Mouse (Mus musculus) Patski (cell line): Measurements from ENCODE around the gene Trmt13. TPM values are rescaled to one million over a fixed set of nuclear protein-coding genes. Genes with fewer than 3 reads are reported as not detected.
A peak's percentile ranks its signal among the peaks of the same experiment; 100 is the strongest.
"Not testable (repeated sequence)": the region's sequence is repeated elsewhere in the genome, so short reads cannot be mapped to it uniquely, and the experiment has no call there.

Experiments used
- ATAC-seq: fragments of 100-300 bp; one replicate; pipeline ENCODE4 v1.8.0; 2021
- CTCF ChIA-PET: fragments of 350-600 bp; sonication (Branson Sonifier 250); formaldehyde crosslinking; loops from one replicate; lab custom pipeline; 2022; ENCODE audit warnings: inconsistent platforms; lab: Charles Lee
- POLR2A ChIA-PET: fragments of 350-600 bp; sonication (Branson Sonifier 250); formaldehyde crosslinking; loops from one replicate; lab custom pipeline; 2022; ENCODE audit warnings: antibody characterized with exemption, inconsistent platforms; lab: Charles Lee
- DNase-seq: peaks from one replicate; pipeline ENCODE4 v3.0.0-alpha.2; 2011; ENCODE audit warnings: low read depth, low spot score
- H3K27me3 ChIP-seq: fragments of 371-371 bp; one replicate; pipeline ENCODE4 v1.5.1; 2021
- CTCF ChIP-seq: fragments of 100-300 bp; IDR thresholded peaks from one replicate; pipeline ENCODE4 v1.5.1; 2021
- in situ Hi-C: fragments of 300-500 bp; cut with MboI; formaldehyde crosslinking; loops from 3 replicates; pipeline ENCODE4 v1.11.1; 2018; ENCODE audit warnings: low pct_unique_long_range_greater_than_20kb, mixed read lengths
- polyA plus RNA-seq: library from polyadenylated mRNA; unstranded; gene quantifications from one replicate; pipeline ENCODE4 v1.2.3, GENCODE M21; 2021

The Trmt13 gene
- polyA plus RNA-seq, 1 experiment from 2014 or later: 26.4 TPM

GRCm38 (mm10) chr3:116562408-116563094, 51.8 kb downstream of the Trmt13 start, which contains the start of gene Lrrc39:
Lrrc39 (plus strand) TSS chr3:116562973.
- no peak for TF ChIP-seq CTCF
- ATAC-seq (no peak), DNase-seq (no peak)
- no peaks in the 10 kb centered on the region for H3K27me3 ChIP-seq
- in situ Hi-C loops: no loop called here
- POLR2A ChIA-PET: interaction anchor here (0.5 to 1.3 kb wide), 2 partner anchors 11 to 222 kb away, joined by 3 read pairs; no protein-coding TSS in a partner anchor
- CTCF ChIA-PET: interaction anchor here (0.8 to 1.6 kb wide), 7 partner anchors 9 to 543 kb away, joined by 3 to 5 read pairs (median 4); no protein-coding TSS in a partner anchor

- CTCF ChIA-PET, H3K27me3 ChIP-seq, DNase-seq, POLR2A ChIA-PET, in situ Hi-C loops, ATAC-seq: not testable (repeated sequence)
Observed at GRCm38 (mm10) chr3:116561315-116561714, 53.1 kb downstream of the Trmt13 start.

GRCm38 (mm10) chr3:116551362-116551761, 63.0 kb downstream of the Trmt13 start:
- POLR2A ChIA-PET: interaction anchor here (1.4 kb wide), 1 partner anchor 11 kb away, joined by 3 read pairs; the partner anchor contains the start of gene Lrrc39
- H3K27me3 ChIP-seq: no peaks in the 10 kb centered on the region
- CTCF ChIA-PET: interaction anchor here (1.2 kb wide), 1 partner anchor 38 kb away, joined by 3 read pairs; the partner anchor contains the start of gene Dbt
- ATAC-seq (peak; percentile 90), DNase-seq (peak; percentile 82)
- no peak for TF ChIP-seq CTCF
- in situ Hi-C loops: no loop called here

GRCm38 (mm10) chr3:116547430-116547829, 67.0 kb downstream of the Trmt13 start:
- DNase-seq: no peak
- ChIA-PET CTCF (interaction anchor here (2.1 kb wide), 1 partner anchor 11 kb away, joined by 6 read pairs; no protein-coding TSS in a partner anchor), POLR2A (interaction anchor here (0.5 kb wide), 1 partner anchor 26 kb away, joined by 3 read pairs; no protein-coding TSS in a partner anchor)
- no peak for ATAC-seq
- no peaks in the 10 kb centered on the region for H3K27me3 ChIP-seq
- in situ Hi-C loops: no loop called here
- no peak for TF ChIP-seq CTCF

- DNase-seq (no peak), ATAC-seq (no peak)
- no peak for TF ChIP-seq CTCF
- H3K27me3 ChIP-seq: no peaks in the 10 kb centered on the region
- in situ Hi-C loops: no loop called here
- ChIA-PET POLR2A (no interaction called here), CTCF (no interaction called here)
Observed at GRCm38 (mm10) chr3:116542532-116542931, 71.9 kb downstream of the Trmt13 start.

GRCm38 (mm10) chr3:116542070-116542469, 72.3 kb downstream of the Trmt13 start:
- no peak for TF ChIP-seq CTCF
- in situ Hi-C loops: no loop called here
- ATAC-seq: no peak
- ChIA-PET POLR2A (no interaction called here), CTCF (no interaction called here)
- H3K27me3 ChIP-seq: no peaks in the 10 kb centered on the region
- DNase-seq: no peak

- no peak for ATAC-seq
- in situ Hi-C loops: no loop called here
- H3K27me3 ChIP-seq: no peaks in the 10 kb centered on the region
- CTCF ChIA-PET: interaction anchor here (2.8 kb wide), 1 partner anchor 9 kb away, joined by 6 read pairs; no protein-coding TSS in a partner anchor
- POLR2A ChIA-PET: no interaction called here
- no peak for DNase-seq
- no peak for TF ChIP-seq CTCF
Observed at GRCm38 (mm10) chr3:116537200-116537573, 77.2 kb downstream of the Trmt13 start.

- in situ Hi-C loops: no loop called here
- no peak for TF ChIP-seq CTCF
- no peak for DNase-seq
- ChIA-PET POLR2A (no interaction called here), CTCF (interaction anchor here (2.8 kb wide), 1 partner anchor 10 kb away, joined by 6 read pairs; no protein-coding TSS in a partner anchor)
- H3K27me3 ChIP-seq: no peaks in the 10 kb centered on the region
- no peak for ATAC-seq
Observed at GRCm38 (mm10) chr3:116536428-116537199, 77.8 kb downstream of the Trmt13 start.

Other genes starting within 250 kb of the Trmt13 start
- 7.1 TPM for gene Cdc14a, start 190.6 kb downstream of the Trmt13 start, polyA plus RNA-seq
- gene Rtca, start 106.4 kb downstream of the Trmt13 start, polyA plus RNA-seq: 101 TPM
- 60.5 TPM for gene Dbt, start 101.5 kb downstream of the Trmt13 start, polyA plus RNA-seq
- 0.26 TPM for gene Lrrc39, start 51.6 kb downstream of the Trmt13 start, polyA plus RNA-seq
- gene Sass6, start 19.6 kb downstream of the Trmt13 start, polyA plus RNA-seq: 11.7 TPM
- 84.1 TPM for gene Mfsd14a, start 48.1 kb upstream of the Trmt13 start, polyA plus RNA-seq
- 2.6 TPM for gene Gm43191, start 66.7 kb upstream of the Trmt13 start, polyA plus RNA-seq
- gene Slc35a3, start 98.2 kb upstream of the Trmt13 start, polyA plus RNA-seq: 44.0 TPM
- gene Agl, start 193.6 kb upstream of the Trmt13 start, polyA plus RNA-seq: 44.8 TPM
- 40.5 TPM for gene Frrs1, start 244.9 kb upstream of the Trmt13 start, polyA plus RNA-seq